Mouse (Mus musculus) right cerebral cortex, postnatal 4 days (tissue): ENCODE results near the gene Dars.
A peak's percentile ranks its signal among the peaks of the same experiment; 100 is the strongest.

Source experiments
- DNase-seq: peaks from one replicate; pipeline ENCODE4 v3.0.0-alpha.2; 2022

The Dars gene

DNA sequence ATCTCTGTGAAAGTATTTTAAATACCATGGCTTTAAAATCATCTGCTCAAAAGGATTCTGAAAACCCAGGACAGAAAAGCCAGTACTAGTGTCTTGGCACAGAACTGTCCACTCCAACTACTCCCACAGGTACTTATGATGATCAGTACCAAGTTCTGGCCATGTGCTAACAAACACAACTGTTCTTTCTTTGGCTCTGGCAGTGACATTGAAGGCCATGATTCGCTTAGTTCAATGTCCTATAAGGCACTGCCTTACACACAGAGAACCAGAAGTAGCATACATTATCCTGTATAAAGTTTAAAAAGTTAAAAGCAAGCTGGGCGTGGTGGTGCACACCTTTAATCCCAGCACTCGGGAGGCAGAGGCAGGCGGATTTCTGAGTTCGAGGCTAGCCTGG is 6.0 kb downstream of the Dars start:
- no peak for DNase-seq

DNA sequence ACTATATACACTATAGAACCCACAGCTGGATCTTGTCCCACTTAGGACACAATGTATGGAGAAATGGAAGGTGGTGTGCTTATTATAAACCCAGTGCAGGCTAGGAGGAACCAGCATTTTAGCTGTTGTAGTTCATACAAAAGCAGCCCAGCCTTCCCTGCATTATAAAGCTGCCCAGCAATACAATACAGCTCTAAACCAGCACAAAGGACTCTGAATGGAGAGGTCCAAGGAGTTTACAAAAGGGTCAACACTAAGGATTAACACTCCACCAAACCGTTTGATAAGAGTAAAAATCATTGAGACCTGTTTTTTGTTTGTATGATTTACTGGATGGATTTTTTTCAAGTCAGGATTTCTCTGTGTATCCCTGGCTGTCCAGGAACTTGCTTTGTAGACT is 10.3 kb downstream of the Dars start:
- no peak for DNase-seq

DNA sequence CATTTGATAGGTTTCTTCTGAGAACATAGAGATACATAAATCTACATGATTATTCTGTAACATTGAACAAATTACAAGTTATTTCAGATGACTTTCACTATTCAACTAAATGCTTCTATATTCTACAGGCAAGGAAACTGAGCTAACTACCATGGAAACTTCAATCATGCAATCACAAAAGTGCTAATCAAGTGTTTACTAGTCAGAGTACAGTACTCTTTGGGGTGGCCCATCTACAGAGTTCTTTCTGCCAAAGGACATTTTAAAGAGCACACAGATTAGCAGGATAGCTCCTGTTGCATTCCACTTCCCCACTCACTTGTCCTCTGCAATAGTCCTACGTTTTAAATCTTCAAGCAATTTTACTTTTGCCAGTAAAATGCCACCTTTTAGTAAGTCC is 11.5 kb downstream of the Dars start:
- DNase-seq = no peak

DNA sequence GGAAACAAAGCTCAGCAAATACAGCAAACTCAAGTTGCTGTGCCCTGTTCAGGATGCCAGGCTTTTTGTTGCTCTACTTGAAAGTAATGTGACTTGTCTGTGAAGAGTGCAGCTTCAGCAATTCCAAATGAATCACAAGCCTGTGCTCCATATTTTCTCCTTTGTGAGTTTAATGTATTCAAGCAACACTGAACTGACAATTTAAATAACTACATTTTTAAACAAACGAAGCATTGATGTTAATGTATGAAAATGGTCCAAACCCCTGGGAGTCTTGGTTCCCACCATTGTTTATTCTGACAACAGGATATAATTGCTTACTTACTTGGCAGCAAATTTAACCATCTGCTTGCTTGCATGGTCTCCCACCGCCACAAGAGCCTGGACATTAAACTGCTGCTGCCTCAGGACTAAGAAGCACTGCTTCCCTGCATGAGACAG is 12.1 kb downstream of the Dars start:
- DNase-seq = no peak

DNA sequence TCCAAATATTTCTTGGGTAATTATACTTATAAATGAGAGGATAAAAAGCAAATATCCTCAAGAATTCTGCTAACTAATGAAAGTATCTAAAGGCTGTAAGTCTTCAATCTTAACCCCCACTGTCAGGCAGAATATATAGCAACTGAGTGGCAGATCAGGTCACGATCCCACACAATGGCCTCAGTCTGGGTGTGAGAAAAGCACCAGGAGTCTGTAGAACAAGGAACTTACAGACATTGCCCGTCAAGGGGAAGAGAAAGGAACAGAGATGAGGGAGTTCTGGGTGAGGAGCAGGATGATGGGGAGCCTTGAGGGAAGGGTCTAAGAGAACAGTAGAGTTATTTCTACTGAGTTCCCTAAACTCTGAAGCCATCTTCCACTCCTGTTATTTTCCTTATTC is 16.2 kb downstream of the Dars start:
- DNase-seq = no peak

DNA sequence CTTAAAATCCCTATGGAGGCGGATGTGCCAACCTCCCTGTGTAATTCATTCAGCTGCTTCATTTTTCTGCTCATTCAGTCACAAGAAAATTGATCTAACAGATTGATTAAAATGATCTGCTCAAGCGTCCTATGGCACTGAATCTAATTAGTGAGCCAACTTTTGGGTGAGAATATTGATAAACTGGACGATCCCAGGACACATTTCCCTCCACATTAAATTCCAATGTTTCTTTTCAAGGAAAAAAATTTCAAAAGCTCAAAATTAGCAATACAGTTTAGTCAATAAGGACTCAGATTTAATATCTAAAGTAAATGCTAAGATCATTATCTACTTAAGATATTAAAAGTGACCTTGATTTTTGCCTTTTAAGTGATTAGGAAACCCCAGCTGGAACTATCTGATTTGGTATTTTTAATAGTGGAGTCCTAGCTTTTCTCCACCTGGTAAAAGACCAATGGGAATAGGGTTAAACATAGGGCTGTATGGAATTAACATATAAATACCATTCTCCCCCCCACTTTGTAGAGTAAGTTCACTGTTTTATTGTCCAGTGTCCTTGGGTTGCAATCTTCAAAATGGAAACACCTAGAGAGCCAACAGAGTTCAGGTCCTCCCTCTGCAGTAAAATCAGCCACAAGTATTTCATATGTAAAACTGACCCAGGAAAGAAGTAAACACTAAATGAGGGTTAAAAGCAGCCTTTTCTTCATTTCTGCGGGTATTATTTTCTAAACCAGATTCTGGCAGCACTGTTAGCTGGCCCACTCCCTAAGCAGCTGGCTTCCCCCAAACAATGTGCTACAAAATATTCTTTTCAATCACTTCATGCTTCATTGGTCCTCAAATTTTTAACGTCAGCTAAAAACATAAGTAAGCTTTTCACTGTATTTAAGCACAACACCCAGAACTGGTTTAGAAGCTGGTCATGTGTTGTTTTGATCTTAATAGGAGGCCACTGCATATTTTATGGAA is 16.9 kb downstream of the Dars start:
- no peak for DNase-seq

DNA sequence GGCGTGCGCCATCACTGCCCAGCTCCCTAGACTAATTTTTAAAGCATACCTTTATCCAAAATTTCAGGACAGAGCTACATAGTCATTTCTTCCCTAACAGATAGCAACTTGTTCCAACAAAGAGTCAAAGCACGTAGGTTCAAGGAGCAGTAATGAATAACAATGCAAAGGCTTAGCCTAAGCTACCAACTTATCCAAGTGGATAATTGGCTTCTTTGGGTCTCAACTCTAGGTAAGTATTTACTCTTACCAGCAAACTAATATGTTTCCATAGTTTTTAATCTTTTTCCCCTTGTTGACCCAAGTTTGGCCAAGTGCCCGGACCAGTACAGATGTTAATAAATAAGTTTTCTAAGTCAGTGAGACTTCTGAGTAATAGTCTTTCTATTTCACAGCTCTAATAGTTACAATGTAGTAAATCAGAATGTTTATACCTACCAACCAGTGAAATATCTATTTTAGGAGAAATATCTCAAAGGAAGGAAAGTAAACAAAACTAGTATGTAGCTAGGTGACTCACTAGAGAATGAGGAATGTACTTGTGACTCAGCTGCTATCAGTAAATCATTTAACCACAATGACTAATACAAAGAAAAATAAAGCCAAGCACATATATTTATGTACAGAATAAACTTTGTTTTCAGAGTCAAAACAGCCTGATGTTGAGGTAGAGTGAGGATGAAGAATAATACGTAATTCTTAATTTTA is 18.3 kb downstream of the Dars start:
- no peak for DNase-seq

DNA sequence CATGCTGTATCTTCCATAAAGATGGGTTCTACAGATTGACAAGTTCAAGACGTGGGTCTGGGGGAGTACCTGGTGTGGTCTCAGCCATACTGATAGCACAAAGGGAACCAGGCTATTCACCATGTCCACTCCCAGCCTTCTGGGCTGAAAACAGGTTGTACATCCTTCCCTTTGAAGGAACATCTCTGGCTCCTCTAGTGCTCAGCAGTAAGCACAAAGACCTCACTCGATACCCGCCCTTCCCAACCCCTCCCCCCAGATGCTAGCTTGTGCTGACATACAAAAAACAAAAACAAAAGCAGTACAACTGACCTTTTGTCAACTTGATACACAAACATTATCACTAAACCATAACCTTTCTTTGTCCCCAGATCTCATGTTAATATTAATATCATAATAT is 22.5 kb downstream of the Dars start:
- DNase-seq = no peak

DNA sequence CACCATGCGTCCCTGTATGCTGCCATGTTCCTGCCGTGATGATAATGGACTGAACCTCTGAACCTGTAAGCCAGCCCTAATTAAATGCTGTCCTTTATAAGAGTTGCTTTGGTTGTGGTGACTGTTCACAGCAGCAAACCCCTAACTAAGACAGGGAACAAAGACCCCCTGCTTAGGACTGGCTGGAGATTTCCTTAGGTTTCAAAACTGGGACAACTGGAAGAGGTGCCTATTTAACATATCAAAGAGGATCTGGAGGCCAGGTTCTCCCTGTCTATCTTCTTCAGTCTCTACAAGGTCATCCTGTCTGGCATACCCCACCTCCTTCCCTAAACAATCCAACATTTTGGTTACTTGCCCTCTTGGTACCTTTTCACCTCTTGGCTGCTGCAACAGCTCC is 24.8 kb downstream of the Dars start:
- DNase-seq = no peak

DNA sequence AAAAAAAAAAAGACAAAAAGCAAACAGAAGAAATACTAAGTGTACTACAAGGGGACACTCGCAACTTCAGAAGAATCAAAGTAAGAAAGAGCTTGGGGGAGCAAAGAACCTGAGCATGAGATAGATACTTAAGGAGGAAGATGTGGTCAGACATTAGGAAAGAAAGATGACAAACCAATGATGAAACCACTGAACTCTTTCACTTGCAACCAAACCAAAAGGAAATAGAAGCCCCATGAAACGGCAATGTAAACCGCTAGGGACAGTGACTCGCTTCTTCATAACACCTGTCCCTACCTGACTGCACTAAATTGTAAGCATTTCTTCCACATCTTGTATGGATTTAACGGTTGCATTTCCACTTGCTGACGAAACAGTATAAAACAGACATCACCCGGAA is 30.7 kb downstream of the Dars start:
- DNase-seq = no peak

DNA sequence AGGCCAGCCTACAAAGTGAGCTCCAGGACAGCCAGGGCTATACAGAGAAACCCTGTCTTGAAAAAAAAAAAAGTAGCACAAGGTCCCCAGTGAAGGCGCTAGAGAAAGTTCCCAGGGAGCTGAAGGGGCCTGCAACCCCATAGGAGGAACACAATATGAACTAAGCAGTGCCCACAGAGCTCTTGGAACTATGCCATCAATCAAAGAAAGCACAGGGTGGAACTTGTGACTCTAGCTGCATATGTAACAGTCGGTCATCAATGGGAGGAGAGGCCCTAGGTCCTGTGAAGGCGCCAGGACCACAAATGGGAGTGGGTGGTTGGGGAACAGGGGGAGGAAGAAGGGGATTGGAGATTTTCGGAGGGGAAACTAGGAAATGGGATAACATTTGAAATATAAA is 40.3 kb downstream of the Dars start:
- no peak for DNase-seq

DNA sequence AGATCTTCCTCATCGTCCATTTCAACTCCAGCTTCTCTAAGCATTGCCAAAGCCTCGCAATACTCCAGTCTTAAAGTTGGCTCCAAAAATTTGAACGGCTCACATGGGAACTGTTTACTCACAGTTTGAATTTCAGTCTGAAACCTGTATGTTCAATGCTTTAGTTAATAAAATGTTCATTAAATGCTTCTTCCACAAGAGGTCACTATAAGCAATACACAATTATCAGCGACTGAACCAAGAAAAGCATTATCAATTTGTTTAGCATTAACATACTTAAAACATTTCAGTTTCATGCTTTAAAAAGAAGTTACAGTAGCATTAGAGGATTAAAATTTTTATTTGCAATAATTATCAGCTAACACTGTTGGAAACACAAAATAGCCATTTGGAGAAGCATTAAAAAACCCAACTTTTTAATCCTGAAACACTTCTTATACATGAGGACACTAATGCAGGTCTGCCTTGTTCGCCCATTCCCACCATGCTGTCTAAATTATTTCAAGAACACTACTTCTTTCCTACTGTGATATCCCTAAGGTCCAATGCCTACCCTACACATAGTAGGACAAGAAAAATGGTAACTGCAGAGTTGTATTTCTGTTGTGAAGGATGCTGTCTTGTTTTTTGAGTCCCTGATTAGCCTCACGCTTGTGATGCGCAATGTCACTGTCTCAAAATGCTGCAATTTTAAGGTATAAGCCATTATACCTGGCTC is 44.9 kb downstream of the Dars start:
- no peak for DNase-seq

DNA sequence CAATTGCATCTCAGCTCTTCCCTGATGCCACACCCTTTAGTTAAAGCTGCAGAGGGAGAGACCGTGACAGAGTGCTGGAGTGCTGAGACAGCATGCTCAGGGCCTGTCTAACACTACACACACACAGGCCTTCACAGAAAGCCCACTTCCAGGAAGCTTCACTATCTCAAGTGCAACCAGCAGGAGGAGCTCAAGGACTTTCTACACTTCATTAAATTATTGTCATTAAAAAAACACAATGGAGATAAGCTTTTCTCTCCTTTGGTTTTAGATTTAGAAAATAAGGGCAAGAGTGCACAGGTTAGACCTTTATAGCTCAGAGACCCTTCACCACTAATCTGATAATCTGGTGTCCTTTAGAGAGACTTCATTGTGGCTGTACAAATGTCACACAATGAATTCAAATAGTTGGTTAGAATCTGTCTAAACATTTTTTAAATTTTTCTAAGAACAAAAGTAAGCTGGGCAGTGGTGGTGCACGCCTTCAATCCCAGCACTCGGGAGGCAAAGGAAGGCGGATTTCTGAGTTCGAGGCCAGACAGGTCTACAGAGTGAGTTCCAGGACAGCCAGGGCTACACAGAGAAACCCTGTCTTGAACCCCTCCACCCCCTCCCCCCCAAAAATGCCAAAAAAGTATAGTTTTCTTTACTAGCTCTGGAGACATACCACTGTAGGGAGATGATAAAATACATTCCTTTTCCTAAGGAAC is 48.3 kb downstream of the Dars start:
- DNase-seq = peak; percentile 69

DNA sequence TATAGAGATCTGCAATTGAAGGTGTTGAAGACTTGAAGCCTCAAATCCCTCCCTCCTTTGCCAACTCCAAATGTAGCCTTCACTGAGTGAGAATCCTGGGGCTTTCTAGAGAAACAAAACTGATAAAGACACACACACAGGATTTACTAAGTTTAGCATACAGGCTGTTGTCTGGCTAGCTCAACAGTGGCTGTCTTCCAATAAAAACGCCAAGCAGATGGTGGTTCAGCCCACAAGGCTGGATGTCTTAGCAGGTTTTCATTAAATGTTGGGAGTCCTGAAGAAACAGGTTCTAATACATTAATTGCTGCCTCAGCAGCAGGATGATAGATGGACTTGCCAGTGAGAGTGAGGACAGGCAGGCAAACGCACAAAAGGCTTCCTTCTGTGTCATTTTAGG is 56.6 kb downstream of the Dars start:
- DNase-seq = no peak

DNA sequence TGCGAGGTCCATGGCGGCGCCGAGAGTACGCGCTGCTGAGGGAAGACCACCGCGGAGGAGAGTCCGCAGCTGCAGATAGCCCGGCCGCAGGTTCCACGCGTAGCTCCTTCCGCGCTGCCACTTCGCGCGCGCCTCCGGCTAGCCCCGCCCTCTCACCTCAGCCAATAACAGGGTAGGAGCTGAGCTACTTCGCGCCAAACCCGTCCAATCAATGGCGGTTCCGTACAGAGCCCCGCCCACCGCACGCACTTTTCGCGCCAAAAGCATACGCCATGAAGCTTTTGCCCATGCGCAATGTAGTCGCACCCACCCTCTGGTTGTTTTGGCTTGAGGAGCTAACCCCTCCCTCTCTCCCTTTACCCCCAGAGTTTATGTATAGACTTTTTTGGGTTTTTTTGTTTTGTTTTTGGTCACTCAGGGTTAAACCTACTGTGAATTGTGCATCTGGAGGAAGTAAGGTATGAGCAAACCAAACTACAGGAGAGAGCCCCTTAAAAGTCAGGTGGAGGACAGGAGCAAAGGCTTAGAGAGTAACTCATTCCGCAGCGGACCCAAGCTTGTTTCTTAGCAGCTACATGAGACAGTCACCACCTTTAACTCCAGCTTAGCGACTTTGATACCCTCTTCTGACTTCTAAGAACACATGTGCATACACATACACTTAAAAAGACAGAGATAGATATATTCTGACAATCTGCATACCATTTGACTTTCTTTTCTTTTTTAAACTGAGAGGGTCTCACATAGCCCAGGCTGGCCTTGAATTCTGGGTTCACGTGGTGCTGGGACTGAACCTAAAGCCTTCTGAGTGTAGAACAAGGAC is 57.4 kb downstream of the Dars start, which contains the start of gene Mcm6:
Gene Mcm6 (minus strand): TSS at position 111 of the 823 bp plus-strand sequence.
- DNase-seq = peak; percentile 94

DNA sequence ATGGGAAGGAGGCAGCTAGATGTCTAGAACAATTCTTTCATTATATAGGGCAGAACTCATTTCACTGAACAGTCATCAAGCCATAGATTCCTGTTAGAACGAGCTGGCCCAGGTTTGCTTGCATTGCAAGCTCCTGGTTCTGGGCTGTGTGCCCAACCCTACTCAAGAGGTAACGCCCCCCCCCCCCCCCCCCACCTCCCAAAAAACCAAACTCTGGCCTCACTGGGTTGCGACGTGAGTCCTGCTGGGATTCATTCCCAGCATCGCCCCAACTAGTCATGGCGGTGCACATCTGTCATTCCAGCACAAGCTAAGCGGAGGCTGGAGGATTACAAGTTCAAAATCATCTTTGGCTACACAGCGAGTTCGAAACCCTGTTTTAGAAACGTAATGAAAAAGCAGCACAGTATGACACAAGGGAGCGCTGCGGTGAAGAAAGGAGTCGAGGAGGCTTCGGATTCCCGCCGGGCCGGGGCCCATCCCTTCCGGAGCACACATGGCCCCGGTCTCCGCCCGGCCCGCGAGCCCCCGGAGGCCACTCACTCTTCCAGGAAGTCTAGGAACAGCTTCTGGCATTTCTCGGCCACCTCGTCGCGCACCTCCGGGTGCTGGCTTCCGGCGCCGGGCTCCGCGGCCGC is 58.1 kb downstream of the Dars start:
- DNase-seq = peak; percentile 7

DNA sequence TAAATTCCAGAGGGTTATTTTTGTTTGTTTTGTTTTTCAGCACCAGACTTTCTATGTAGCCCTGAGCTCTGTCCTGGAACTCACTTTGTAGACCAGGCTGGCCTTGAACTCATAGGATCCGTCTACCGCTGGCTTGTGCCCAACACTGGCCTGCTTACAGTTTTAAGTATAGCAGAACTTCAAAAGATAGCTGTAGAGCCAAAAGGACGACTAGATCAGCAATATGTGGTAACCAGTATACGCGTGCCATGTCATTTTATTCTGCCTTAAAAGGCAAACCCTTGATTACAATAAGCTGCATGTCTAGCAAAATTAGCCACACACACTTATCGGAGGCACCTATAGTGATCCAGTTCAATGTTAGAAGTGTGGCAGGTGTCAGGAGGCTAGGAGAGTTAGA is 58.9 kb downstream of the Dars start:
- no peak for DNase-seq

DNA sequence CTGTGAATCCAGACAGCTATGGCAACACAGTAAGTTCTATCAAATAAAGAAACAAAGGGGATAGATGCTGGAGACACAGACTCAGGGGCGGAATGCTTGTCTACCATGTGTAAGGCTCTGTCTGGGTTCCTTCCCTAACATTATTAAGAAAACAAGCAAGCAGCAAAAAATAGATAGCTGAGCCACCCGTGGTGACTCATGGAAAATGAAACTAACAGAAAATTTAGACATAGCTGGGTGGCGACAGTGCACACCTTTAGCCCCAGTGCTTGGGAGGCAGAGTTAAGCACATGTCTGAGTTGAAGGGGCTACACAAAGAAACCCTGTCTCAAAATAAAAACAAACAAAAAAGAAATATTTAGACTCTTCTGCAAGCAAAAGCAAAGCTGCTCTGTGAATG is 59.7 kb downstream of the Dars start:
- no peak for DNase-seq

DNA sequence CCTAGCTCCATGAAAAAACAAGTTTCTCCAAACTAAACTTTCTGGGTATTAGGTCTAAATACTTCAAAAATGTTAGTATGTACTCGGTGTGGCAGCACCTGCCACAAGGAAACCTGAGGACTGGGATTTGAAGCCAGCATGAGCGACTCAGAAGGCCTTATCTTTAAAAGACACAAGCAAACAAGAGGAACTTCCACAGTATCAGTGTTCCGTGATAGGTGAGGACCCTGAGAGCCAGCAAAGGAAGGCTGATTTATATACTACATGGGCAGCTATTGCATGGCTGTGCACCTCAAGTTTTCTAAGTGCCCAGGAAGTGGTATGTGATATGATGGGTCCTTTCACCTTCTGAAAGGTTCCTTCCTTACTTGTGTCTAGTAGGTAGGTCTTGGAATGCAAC is 64.1 kb downstream of the Dars start:
- no peak for DNase-seq

DNA sequence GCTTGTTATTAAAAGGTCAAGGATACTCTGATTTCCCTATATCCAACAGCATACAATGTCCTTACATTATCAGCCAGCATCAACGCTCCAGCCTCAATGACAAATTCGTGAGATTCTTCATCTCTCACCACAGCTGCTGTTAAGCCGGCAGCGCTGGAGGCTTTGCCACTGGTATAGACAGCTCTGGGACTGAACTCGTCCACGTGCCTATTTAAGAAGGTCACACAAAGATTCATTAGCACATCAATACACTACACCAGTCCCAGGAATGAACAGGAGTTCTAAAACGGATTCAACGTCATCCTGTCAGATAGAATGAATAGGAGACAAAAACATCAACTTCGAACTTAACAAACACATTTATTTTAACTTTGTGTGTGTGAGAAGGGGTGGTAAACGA is 72.9 kb downstream of the Dars start:
- DNase-seq = no peak

DNA sequence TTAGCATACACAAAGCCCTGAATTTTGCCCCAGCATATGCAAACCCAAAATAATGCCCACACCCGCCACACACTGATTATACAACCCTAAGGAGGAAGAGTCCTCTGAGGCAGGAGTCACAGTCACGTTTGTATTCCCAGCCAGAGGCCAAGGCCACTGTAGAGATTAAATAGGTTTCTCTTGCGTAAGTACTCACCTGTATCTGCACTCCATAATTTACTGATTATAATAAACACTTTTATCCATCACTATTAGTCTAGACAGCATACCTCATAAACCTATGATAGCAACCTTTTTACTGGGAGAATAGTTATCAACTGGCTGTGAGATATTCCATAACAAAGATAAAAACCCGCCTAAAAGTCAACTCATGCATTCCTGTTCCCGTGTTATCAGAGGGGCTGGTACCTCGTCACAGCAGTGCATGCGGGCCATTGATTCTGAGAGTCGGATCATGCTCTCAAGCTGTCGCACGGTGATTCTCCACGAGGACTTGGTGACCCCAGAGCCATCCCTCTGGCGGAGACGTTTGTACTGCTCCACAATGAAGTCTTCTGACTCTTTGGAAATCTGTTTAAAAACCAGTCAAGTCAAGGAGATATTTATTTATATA is 79.4 kb downstream of the Dars start:
- DNase-seq = no peak
